Mouse (Mus musculus) erythroblast, embryonic 14.5 days (primary cell): ENCODE results near the gene Agpat2.

Source experiments
- GATA1 ChIP-seq: IDR thresholded peaks from 2 replicates; pipeline ENCODE4 v1.6.1; 2012; ENCODE audit warnings: low read length, inconsistent platforms, mixed read lengths
- TAL1 ChIP-seq: IDR thresholded peaks from 3 replicates; pipeline ENCODE4 v1.6.1; 2012; ENCODE audit warnings: low read length, inconsistent platforms, mixed read lengths

- TF ChIP-seq TAL1 (no peak), GATA1 (no peak)
Measured at GRCm38 (mm10) chr2:26603720-26604671, at the start of gene Agpat2.
